Mouse (Mus musculus) 3T3-L1 (cell line): ENCODE data around the gene Afap1l2.

ENCODE experiments used
- DNase-seq: peaks from one replicate; pipeline ENCODE4 v3.0.0-alpha.2; 2015; ENCODE audit warnings: low read depth, low spot score

Afap1l2 gene

DNA sequence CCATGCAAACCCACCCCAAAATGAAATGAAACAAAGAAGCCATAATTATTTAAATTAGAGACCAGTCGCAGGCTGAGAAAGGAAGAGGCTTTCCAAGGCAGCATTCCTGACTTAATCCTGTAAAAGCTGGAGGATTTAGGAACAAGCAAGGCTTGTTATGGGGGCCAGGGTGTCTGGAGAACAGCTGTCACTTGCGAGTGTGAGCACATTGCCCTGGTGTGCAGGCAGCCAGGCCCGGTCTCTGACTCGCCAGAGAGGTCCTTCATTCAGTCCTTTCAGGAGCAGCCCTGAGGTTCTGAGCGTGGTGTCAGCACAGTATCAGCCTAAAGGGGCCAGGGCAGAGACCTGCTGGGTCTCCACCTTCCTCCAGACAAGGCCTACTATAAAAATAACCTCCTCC lies 119.4 kb downstream of the Afap1l2 start:
- no peak for DNase-seq

DNA sequence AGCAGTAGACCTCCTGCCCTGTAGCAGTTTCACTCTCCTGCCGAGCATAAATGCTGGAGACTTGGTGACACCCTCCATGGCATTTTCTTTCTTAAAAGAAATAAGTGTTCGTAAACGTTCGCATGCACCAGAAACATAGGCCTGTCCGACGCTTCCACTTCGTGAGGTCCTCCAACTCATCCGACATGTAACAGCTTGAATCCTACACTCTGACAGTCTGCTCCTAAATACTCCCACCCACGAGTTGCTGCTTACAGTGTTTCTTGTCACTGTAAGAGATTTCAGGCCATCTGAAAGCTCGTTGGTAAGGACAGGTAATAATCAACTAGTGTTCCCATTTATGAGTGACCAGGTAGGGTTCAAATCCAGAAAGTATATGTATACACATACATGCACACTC lies 120.1 kb downstream of the Afap1l2 start:
- no peak for DNase-seq

DNA sequence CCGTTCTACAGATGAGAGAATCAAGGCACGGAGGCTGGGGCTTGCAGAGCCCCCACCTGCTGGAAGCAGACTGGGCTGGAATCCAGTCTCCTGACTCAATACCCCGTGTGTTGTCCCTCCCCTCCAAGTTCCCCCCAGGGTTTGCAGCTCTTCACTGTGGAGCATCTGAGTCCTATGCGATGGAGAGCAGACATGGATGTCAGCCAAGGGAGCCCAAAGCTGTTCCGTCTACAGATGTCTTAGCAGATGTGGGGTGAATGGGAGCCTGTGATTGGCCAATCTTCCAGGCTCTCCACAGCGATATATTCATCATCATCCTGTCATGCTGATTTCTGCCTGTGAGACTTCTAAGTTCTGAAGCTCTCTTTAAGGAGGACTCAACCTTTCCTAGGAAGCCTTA lies 130.7 kb downstream of the Afap1l2 start:
- DNase-seq, result peak; percentile 63

DNA sequence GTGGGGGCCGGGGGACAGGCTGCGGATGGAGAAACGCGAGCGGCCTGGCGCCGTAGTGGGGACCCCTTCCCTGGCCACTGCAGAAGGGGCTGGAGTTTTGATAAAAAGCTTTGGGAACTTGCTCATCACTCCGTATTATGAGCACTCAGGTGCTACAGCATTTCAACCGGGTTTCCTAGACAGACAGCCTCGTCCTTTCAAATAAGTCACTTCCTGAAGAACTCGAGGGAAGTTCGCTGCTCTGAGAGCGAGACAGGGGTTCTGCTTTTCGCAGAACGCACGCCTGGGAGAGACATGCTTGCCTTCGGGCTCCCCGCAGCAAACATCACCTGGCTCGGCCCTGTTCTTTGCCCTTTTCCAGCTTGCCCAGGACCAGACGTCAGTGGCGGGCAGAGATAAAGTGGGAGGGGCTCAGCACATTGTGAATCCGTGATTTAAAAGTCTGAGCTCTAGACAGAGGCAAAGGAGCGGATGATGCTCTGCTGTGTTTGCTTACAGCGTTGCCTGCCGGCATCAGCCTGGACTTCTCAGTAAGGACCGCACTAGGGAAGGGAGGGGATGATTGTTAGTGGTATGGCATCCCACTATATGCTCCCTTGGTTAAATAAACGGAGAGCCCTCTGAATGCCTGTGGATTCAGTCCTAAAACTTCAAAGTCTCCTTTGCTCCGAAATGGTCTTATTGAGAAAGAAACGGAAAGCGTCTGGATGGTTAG lies 133.3 kb downstream of the Afap1l2 start:
- no peak for DNase-seq

DNA sequence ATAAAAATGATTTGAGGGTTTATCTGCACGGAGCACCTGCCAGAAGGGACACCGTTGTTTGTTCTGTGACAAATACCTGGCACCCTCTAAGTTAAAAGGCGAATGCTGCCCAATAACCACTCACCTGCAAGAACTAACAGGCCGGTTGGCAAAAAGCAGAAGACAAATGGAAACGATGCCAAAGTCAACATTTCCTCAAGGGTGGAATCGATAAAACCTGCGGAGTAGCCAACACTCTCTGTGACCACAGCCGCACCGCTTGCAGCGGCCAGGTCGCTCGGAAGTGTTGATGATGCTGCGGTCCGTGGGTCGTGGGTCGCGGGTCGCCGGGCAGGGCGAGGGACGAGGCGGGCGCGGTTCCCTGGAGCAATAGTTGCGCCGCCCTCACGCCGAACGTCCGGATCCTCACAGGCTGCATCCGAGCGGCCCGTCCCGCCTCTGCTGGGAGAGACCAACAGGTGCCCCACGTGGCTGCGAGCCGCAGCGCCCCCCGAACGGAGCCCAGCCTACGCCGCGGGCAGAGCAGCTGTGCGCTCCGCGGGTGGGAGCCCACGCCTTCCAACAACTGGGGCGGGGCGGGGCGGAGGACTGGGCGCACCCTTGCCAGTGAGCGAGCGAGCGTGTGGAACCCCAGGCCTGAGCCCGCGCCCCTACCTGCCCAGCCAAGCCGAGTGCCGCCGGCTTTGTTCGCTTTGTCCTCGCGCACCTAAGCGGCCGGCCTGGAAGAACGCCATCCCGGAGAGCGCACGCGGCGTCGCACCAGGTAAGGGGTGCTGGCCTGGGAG lies 134.0 kb downstream of the Afap1l2 start, which contains the start of gene Vwa2:
TSS of gene Vwa2 (plus strand) at position 434 of the 785 bp plus-strand sequence.
- DNase-seq, result no peak

DNA sequence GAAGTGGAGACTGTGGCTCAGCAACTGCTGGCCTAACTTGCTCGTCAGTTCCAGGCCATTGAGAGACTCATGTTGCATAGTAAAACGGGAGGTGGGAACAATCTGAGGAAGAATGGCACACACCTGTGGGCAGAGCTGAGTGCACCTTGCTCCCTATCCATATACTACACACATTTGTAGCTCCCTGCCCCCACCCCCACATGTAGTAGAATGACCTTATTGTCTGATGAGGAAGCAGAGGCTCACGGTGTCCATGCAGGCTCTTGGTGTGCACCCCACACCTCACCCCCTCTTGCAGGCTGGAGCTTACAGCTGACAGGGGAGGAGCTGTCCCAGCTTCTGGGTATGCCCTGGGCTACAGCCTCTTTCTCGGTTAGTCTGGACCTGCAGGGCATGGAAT lies 140.3 kb downstream of the Afap1l2 start:
- DNase-seq, result no peak
